Mouse (Mus musculus) cerebellum, adult 2 months (tissue): Measurements from ENCODE around the gene Ppip5k2.

Experiments
- CTCF ChIP-seq: fragments of 200-500 bp; IDR thresholded peaks from 2 replicates; pipeline ENCODE4 v1.5.1; 2011; ENCODE audit warnings: low read depth, mild to moderate bottlenecking, control low read depth, low read length, moderate library complexity, borderline replicate concordance; ENCODE audit not compliant: insufficient read depth
- POLR2A ChIP-seq: fragments of 200-500 bp; IDR thresholded peaks from 2 replicates; pipeline ENCODE4 v1.6.1; 2011; ENCODE audit warnings: low read length, control low read depth, borderline replicate concordance; ENCODE audit not compliant: insufficient read depth

GRCm38 (mm10) chr1:97768906-97769293, 1.3 kb downstream of the Ppip5k2 start:
- TF ChIP-seq CTCF (no peak), POLR2A (no peak)
